Mouse (Mus musculus) retina, embryonic 14.5 days (tissue): Measurements from ENCODE around the gene Pacs2.

ENCODE experiments used
- DNase-seq: peaks from one replicate; pipeline ENCODE4 v3.0.0-alpha.2; 2015; ENCODE audit warnings: low spot score

The Pacs2 gene

GRCm38 (mm10) chr12:113012443-113012842 is 1.9 kb upstream of the Pacs2 start:
- no peak for DNase-seq

- DNase-seq = no peak
Measured at GRCm38 (mm10) chr12:113013021-113013491, 1.3 kb upstream of the Pacs2 start.

- DNase-seq = peak; percentile 43
Measured at GRCm38 (mm10) chr12:113014561-113015556, 551 bp downstream of the Pacs2 start.

GRCm38 (mm10) chr12:113015956-113016355 is 1.6 kb downstream of the Pacs2 start:
- no peak for DNase-seq

- DNase-seq = no peak
Measured at GRCm38 (mm10) chr12:113016976-113017375, 2.7 kb downstream of the Pacs2 start.

- DNase-seq = no peak
Measured at GRCm38 (mm10) chr12:113017429-113017984, 3.2 kb downstream of the Pacs2 start.

- DNase-seq = no peak
Measured at GRCm38 (mm10) chr12:113018763-113019162, 4.5 kb downstream of the Pacs2 start.

GRCm38 (mm10) chr12:113021488-113021887 is 7.2 kb downstream of the Pacs2 start:
- no peak for DNase-seq

GRCm38 (mm10) chr12:113023082-113023481 is 8.8 kb downstream of the Pacs2 start:
- DNase-seq = no peak

GRCm38 (mm10) chr12:113026557-113026956 is 12.2 kb downstream of the Pacs2 start:
- DNase-seq = no peak

- no peak for DNase-seq
Measured at GRCm38 (mm10) chr12:113027495-113027894, 13.2 kb downstream of the Pacs2 start.

GRCm38 (mm10) chr12:113028067-113028466 is 13.8 kb downstream of the Pacs2 start:
- DNase-seq = peak; percentile 57

- DNase-seq = peak; percentile 37
Measured at GRCm38 (mm10) chr12:113028898-113029297, 14.6 kb downstream of the Pacs2 start.

- no peak for DNase-seq
Measured at GRCm38 (mm10) chr12:113030046-113030445, 15.7 kb downstream of the Pacs2 start.

- DNase-seq = no peak
Measured at GRCm38 (mm10) chr12:113030993-113031392, 16.7 kb downstream of the Pacs2 start.

GRCm38 (mm10) chr12:113031441-113031840 is 17.1 kb downstream of the Pacs2 start:
- no peak for DNase-seq

- DNase-seq = peak; percentile 25
Measured at GRCm38 (mm10) chr12:113032296-113033250, 18.3 kb downstream of the Pacs2 start.

GRCm38 (mm10) chr12:113035093-113035492 is 20.8 kb downstream of the Pacs2 start:
- DNase-seq = no peak

- DNase-seq = no peak
Measured at GRCm38 (mm10) chr12:113036996-113037395, 22.7 kb downstream of the Pacs2 start.

- no peak for DNase-seq
Measured at GRCm38 (mm10) chr12:113038414-113038813, 24.1 kb downstream of the Pacs2 start.

- DNase-seq = peak; percentile 52
Measured at GRCm38 (mm10) chr12:113041481-113042439, 27.5 kb downstream of the Pacs2 start.
